Mouse (Mus musculus) G1E (cell line): ENCODE measurements around the gene Kazald1.
A peak's percentile ranks its signal among the peaks of the same experiment; 100 is the strongest.

ENCODE experiments used
- CTCF ChIP-seq: IDR thresholded peaks from 2 replicates; pipeline ENCODE4 v1.5.1; 2012; ENCODE audit warnings: low read depth, low read length, inconsistent platforms, mixed read lengths
- GATA2 ChIP-seq: IDR thresholded peaks from 2 replicates; pipeline ENCODE4 v1.6.1; 2012; ENCODE audit warnings: low read depth, low read length, inconsistent platforms, borderline replicate concordance
- TAL1 ChIP-seq: conservative IDR thresholded peaks from 2 replicates; pipeline ENCODE4 v1.6.1; 2012; ENCODE audit warnings: low read depth, low read length, inconsistent platforms, mixed read lengths

GRCm38 (mm10) chr19:45073871-45074542 lies 1.0 kb upstream of the Kazald1 start:
- TF ChIP-seq CTCF (peak; percentile 79), GATA2 (no peak), TAL1 (no peak)
